Mouse (Mus musculus) kidney, postnatal 14 days (tissue): ENCODE measurements around the gene Nuak1.

Source experiments
- DNase-seq: peaks from one replicate; pipeline ENCODE4 v3.0.0; 2022; ENCODE audit warnings: mixed read lengths

The Nuak1 gene

DNA sequence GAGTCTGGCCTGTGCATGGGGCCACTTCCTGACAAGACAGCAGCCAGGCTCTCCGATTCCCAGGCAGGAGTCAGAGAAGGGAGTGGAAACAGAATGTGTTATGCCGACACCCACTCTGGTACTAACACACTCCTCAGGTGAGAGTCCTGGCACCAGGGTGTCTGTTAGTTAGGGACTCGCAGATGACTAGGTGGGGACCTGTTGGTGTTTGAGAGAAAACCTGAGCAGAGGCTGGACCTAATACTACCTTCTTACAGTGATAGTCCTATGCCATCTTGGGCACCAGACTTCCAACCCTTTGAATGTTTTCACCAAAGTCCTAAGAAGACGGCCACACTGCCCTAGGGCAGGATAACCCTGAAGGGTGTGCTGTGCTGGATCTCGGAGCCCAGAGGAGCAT lies 111.1 kb downstream of the Nuak1 start:
- no peak for DNase-seq

DNA sequence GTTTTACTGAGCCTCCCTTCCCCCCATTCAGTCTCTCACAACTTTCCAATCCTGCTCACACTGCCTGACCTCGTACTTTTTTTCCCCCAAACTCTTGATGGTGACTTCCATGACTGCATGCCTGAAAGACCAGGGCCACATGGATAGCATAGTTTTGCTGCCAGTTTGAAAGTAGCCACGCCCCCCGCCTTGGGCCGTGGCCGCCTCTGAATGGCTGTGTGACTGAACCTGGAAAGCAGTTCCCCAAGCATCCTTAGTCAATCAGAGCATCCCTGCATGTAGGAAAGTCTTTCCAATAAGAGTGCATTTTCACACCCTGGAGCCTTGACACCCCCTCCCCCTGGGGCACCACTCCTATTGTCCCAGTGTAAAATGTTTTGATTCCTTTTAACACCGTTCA lies 116.4 kb downstream of the Nuak1 start:
- no peak for DNase-seq
